Mouse (Mus musculus) hematopoietic multipotent progenitor cell, adult 10-12 weeks (in vitro differentiated cells): ENCODE data around the gene 2310050C09Rik. TPM values are rescaled to one million over a fixed set of nuclear protein-coding genes. Genes with fewer than 3 reads are reported as not detected.

ENCODE experiments used
- polyA plus RNA-seq: library from polyadenylated mRNA; stranded (reverse); fragments of >175 nt; gene quantifications from 2 replicates; pipeline ENCODE4 v1.2.3, GENCODE M21; 2012; ENCODE audit warnings: low replicate concordance

Gene 2310050C09Rik
- polyA plus RNA-seq: not detected in 2 replicates

DNA sequence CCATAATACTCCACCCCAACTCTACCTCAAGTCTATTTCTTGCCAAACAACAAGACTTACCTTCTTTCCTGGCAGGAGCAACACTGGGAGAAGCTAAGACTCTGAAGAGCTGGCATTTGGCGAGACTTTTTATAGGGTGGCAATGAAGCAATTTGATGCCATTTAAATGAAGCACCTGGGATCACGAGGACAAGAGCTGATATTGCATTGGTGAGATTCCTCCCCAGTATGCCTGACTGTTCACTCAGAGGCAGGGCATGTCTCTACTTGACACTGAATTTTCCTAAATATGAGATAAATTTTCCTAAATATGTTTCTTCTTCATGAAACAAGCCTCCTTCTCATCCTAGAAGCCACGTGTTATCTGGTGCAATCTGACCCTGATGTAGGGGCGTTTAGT lies at the start of gene 2310050C09Rik:
TSS of gene 2310050C09Rik (minus strand) at position 101 of the 400 bp plus-strand sequence.

GRCm38 (mm10) chr3:92851186-92851585 lies 18.8 kb downstream of the 2310050C09Rik start, which contains the start of gene Lce1l:
Lce1l (minus strand) TSS chr3:92851286.

GRCm38 (mm10) chr3:92827108-92827507 lies 42.9 kb downstream of the 2310050C09Rik start, which contains the start of gene Kprp:
Kprp (minus strand) TSS chr3:92827247.

Other genes starting within 250 kb of the 2310050C09Rik start
- not detected in 2 replicates for gene Lce6a, start 248.6 kb downstream of the 2310050C09Rik start, polyA plus RNA-seq
- gene Lce1a1, start 221.9 kb downstream of the 2310050C09Rik start, polyA plus RNA-seq: not detected in 2 replicates
- gene Lce1b, start 213.3 kb downstream of the 2310050C09Rik start, polyA plus RNA-seq: not detected in 2 replicates
- not detected in 2 replicates for gene Lce1a2, start 199.9 kb downstream of the 2310050C09Rik start, polyA plus RNA-seq
- not detected in 2 replicates for gene Lce1c, start 191.0 kb downstream of the 2310050C09Rik start, polyA plus RNA-seq
- gene Lce1d, start 183.0 kb downstream of the 2310050C09Rik start, polyA plus RNA-seq: not detected in 2 replicates
- not detected in 2 replicates for gene Lce1e, start 161.1 kb downstream of the 2310050C09Rik start, polyA plus RNA-seq
- gene Lce1f, start 149.9 kb downstream of the 2310050C09Rik start, polyA plus RNA-seq: not detected in 2 replicates
- not detected in 2 replicates for gene Gm38119, start 131.1 kb downstream of the 2310050C09Rik start, polyA plus RNA-seq
- not detected in 2 replicates for gene Lce1g, start 117.9 kb downstream of the 2310050C09Rik start, polyA plus RNA-seq
- gene Lce1h, start 105.2 kb downstream of the 2310050C09Rik start, polyA plus RNA-seq: not detected in 2 replicates
- gene Lce1i, start 91.3 kb downstream of the 2310050C09Rik start, polyA plus RNA-seq: not detected in 2 replicates
- not detected in 2 replicates for gene Lce1j, start 79.7 kb downstream of the 2310050C09Rik start, polyA plus RNA-seq
- gene Lce1k, start 62.3 kb downstream of the 2310050C09Rik start, polyA plus RNA-seq: not detected in 2 replicates
- not detected in 2 replicates for gene Kprp, start 43.0 kb downstream of the 2310050C09Rik start, polyA plus RNA-seq
- gene Lce1l, start 18.9 kb downstream of the 2310050C09Rik start, polyA plus RNA-seq: not detected in 2 replicates
- gene Lce3a, start 56.0 kb upstream of the 2310050C09Rik start, polyA plus RNA-seq: not detected in 2 replicates
- gene Lce3b, start 62.8 kb upstream of the 2310050C09Rik start, polyA plus RNA-seq: not detected in 2 replicates
- gene Lce3c, start 74.3 kb upstream of the 2310050C09Rik start, polyA plus RNA-seq: not detected in 2 replicates
- gene Lce3d, start 87.2 kb upstream of the 2310050C09Rik start, polyA plus RNA-seq: not detected in 2 replicates
- gene Lce3e, start 96.8 kb upstream of the 2310050C09Rik start, polyA plus RNA-seq: not detected in 2 replicates
- not detected in 2 replicates for gene Lce3f, start 122.0 kb upstream of the 2310050C09Rik start, polyA plus RNA-seq
- not detected in 2 replicates for gene Crct1, start 145.5 kb upstream of the 2310050C09Rik start, polyA plus RNA-seq
- gene Lce1m, start 148.8 kb upstream of the 2310050C09Rik start, polyA plus RNA-seq: not detected in 2 replicates
- not detected in 2 replicates for gene Gm4858, start 198.6 kb upstream of the 2310050C09Rik start, polyA plus RNA-seq